Mouse (Mus musculus): Measurements from ENCODE around the gene Vps53. TPM values are rescaled to one million over a fixed set of nuclear protein-coding genes. Genes with fewer than 3 reads are reported as not detected.

Gene Vps53
- 20.7 and 25.8 TPM in 2 replicates for polyA plus RNA-seq (2012; ENCODE audit: low replicate concordance)

DNA sequence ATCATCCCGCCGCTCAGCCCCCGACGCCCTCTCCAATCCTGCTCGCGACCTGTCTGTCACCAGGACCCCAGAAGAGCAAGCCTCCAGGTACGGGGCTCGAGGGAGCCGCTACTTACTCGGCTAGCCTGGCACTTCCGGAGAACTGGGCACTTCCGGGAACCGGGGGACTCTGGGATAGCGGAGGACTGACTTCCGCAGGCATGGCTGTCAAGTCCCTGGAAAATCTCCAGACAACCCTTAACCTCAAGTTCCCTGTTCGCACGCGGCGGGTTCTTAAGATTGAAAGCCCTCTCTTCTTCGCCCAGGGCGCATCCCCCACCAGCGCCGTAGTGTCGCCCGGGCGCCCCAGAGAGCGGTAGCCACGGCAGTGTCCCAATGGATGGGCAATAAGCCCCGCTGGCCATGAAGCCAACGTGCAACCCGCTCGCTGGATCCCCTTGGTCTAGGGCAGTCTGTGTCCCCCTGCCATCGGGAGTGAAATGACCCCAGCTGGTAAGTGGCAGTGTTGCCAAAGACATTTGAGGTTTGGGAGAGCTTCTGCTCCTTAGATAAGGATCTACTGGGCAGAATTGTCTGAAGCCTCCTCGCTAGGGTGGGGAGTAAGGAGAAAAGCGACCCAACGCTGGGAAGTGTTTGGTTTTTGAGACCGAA is at the start of gene Vps53, which contains the start of gene Fam57a:
Gene Vps53, minus strand, starts transcription at position 153 of the 651 bp plus-strand sequence.
Gene Fam57a, plus strand, starts transcription at position 177 of the 651 bp plus-strand sequence.

GRCm38 (mm10) chr11:76217390-76217800 is 37.9 kb upstream of the Vps53 start, which contains the start of the genes Dbil5 and Gemin4:
TSS of gene Dbil5 (plus strand) at chr11:76217608.
TSS of gene Gemin4 (minus strand) at chr11:76217664.

DNA sequence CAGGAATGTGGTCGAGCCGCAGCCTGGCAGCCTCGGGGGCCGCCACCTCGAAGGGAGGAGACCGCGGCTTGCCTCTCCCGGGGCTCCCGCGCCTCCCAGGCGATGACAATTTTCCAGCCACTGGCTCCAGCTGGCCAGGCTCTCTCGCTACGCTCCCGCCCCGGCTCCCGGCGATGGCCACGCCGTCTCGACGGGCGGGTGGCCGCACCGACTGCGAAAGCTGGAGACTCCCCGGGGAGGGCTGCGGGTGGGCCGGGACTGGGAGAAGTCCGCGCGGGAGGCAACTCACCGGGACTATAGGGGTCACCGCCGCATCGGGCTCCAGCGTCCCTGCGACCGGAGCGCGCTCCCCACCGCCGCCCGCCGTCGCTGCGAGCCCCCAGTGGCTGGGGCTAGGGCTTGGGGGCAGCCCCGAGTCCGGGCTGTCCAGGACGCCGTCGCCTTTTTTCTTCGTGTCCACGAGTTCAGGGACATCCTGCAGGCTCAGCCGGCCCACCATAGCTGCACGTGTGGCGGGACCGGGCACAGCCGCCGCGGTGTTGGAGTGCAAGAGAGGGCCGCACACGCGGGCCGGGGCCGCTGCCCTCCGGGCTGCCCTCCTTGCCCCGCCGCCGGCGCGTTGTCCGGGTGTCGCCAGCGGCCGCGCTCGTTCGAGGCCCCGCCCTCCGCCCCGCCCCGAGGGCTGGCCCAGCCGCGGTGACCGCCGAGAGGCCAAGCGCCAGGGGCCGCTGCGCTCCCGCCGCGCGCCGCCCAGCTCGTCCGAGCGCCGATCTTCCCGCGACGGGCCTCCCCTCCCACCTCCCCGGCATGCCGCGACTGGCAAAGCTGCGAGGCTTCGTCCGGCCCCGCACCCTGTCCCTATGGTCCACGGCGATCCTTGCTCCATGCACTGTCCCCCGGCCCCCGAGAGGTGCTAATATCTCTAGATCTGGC is 152.0 kb downstream of the Vps53 start, which contains the start of gene Rflnb:
Gene Rflnb, minus strand, starts transcription at position 644 of the 933 bp plus-strand sequence.

DNA sequence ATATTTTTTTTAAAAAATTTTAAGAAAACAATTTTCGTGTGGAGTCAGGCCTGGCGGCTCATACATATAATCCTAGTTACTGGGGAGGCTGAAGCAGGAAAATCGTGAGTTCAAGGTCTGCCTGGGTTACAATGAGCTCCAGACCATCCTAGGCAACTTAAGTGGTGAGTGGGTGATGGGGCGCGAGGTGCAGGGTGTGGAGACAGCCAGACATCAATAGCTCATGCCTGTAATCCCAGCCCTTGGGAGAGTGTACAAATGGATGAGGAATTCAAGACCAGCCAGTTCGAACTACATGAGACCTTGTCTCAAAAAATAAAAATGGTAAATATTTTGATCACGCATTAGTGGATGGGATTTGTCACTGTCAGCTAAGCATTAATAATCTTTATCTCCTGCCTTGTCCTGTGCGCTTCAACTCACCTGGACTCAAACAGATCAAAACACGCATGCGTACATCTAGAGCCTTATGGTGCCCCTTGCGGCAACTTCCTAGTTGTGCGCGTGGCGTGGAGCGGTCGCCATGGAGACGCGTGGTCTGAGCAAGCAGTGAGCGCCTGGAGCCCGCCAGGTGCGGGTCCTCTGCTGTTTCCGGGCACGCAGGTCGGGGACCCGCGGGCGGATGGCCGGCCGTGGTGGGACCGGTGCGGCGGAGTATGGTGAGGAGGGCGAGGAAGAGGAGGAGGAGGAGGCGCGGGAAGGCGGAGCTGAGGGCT is 179.8 kb downstream of the Vps53 start, which contains the start of gene 1700016K19Rik:
Gene 1700016K19Rik, plus strand, starts transcription at position 473 of the 716 bp plus-strand sequence.

Other genes with a start within 250 kb of the Vps53 start
- 7.7 and 8.7 TPM in 2 replicates for gene Rph3al, start 241.2 kb downstream of the Vps53 start, polyA plus RNA-seq (2012; ENCODE audit: low replicate concordance)
- 0.15 and 1.0 TPM in 2 replicates for gene 1700016K19Rik, start 179.7 kb downstream of the Vps53 start, polyA plus RNA-seq (2012; ENCODE audit: low replicate concordance)
- gene Rflnb, start 151.9 kb downstream of the Vps53 start, polyA plus RNA-seq (2012; ENCODE audit: low replicate concordance), result 27.0 and 42.8 TPM in 2 replicates
- gene Fam57a, start within 50 bp of the Vps53 start, polyA plus RNA-seq (2012; ENCODE audit: low replicate concordance), result 0.92 and 1.4 TPM in 2 replicates
- gene Dbil5, start 38.0 kb upstream of the Vps53 start, polyA plus RNA-seq (2012; ENCODE audit: low replicate concordance), result not detected in 2 replicates
- 1.8 and 2.0 TPM in 2 replicates for gene Gemin4, start 38.0 kb upstream of the Vps53 start, polyA plus RNA-seq (2012; ENCODE audit: low replicate concordance)
- 5.7 and 5.9 TPM in 2 replicates for gene Mrm3, start 64.1 kb upstream of the Vps53 start, polyA plus RNA-seq (2012; ENCODE audit: low replicate concordance)
- gene Glod4, start 64.1 kb upstream of the Vps53 start, polyA plus RNA-seq (2012; ENCODE audit: low replicate concordance), result 1.6 and 5.6 TPM in 2 replicates
- 3.7 TPM in 2 replicates for gene Nxn, start 219.5 kb upstream of the Vps53 start, polyA plus RNA-seq (2012; ENCODE audit: low replicate concordance)
- gene Timm22, start 227.3 kb upstream of the Vps53 start, polyA plus RNA-seq (2012; ENCODE audit: low replicate concordance), result 8.9 and 9.8 TPM in 2 replicates

Data from hematopoietic multipotent progenitor cell, adult 10-12 weeks (in vitro differentiated cells).